Mouse (Mus musculus): ENCODE measurements around the gene Trip10. TPM values are rescaled to one million over a fixed set of nuclear protein-coding genes. Genes with fewer than 3 reads are reported as not detected.

Gene Trip10
- 26.2 and 27.1 TPM in 2 replicates for polyA plus RNA-seq (2016; fragmentation: Nextera tagmentation; extraction: Ambion mirVana)

- Histone ChIP-seq H3K27me3 (no peaks in the 10 kb centered on the region), H3K27ac (peak within 1 kb of the TSS; percentile 89), H3K36me3 (replicated peaks) (peaks cover 20% of the 10 kb centered on the region), H3K4me2 (peak within 1 kb of the TSS; percentile 85), H3K4me1 (peaks cover 36% of the 10 kb centered on the region), H3K9ac (peak within 1 kb of the TSS; percentile 70), H3K4me3 (replicated peaks) (peak within 1 kb of the TSS; percentile 62), H3K9me3 (no peaks in the 10 kb centered on the region)
- peak; percentile 55 for ATAC-seq (ENCODE audit: low FRiP score)
- WGBS: under 1% methylated on average over 49 of the region's 52 CpGs
Observed at GRCm38 (mm10) chr17:57249186-57250181, at the start of gene Trip10. Gene Trip10, plus strand, starts transcription at chr17:57249455.

- ATAC-seq (ENCODE audit: low FRiP score): no peak
- H3K4me2 ChIP-seq: no peak overlapping the region
Observed at GRCm38 (mm10) chr17:57201841-57202724, 47.2 kb upstream of the Trip10 start.

GRCm38 (mm10) chr17:57207938-57208337 is 41.3 kb upstream of the Trip10 start:
- no peaks in the 10 kb centered on the region for H3K9me3 ChIP-seq
- H3K27ac ChIP-seq: no peak overlapping the region
- H3K4me3 ChIP-seq (replicated peaks): no peak overlapping the region
- H3K4me2 ChIP-seq: no peak overlapping the region
- no peaks in the 10 kb centered on the region for H3K27me3 ChIP-seq
- ATAC-seq (ENCODE audit: low FRiP score): no peak
- WGBS: 92% methylated on average over 3 of the region's 3 CpGs
- H3K9ac ChIP-seq: no peak overlapping the region
- H3K4me1 ChIP-seq: no peaks in the 10 kb centered on the region
- no peaks in the 10 kb centered on the region for H3K36me3 ChIP-seq (replicated peaks)

More at GRCm38 (mm10) chr17:57201841-57202724, 47.2 kb upstream of the Trip10 start:
- Histone ChIP-seq H3K4me3 (replicated peaks) (no peak overlapping the region), H3K27me3 (0 out of 2 replicates have a peak, but pooled peaks cover 3% of the 10 kb centered on the region), H3K36me3 (replicated peaks) (no peaks in the 10 kb centered on the region), H3K9ac (no peak overlapping the region), H3K27ac (no peak overlapping the region), H3K9me3 (no peaks in the 10 kb centered on the region), H3K4me1 (no peaks in the 10 kb centered on the region)
- 90% methylated on average over 10 of the region's 10 CpGs for WGBS

GRCm38 (mm10) chr17:57209330-57209729 is 39.9 kb upstream of the Trip10 start:
- Histone ChIP-seq H3K4me1 (no peaks in the 10 kb centered on the region), H3K9me3 (no peaks in the 10 kb centered on the region), H3K27me3 (no peaks in the 10 kb centered on the region), H3K4me3 (replicated peaks) (no peak overlapping the region), H3K9ac (no peak overlapping the region), H3K27ac (no peak overlapping the region), H3K36me3 (replicated peaks) (no peaks in the 10 kb centered on the region), H3K4me2 (no peak overlapping the region)
- WGBS: 80% methylated on average over 4 of the region's 4 CpGs
- no peak for ATAC-seq (ENCODE audit: low FRiP score)

GRCm38 (mm10) chr17:57211501-57211900 is 37.8 kb upstream of the Trip10 start:
- ATAC-seq (ENCODE audit: low FRiP score): no peak
- Histone ChIP-seq H3K36me3 (replicated peaks) (no peaks in the 10 kb centered on the region), H3K4me1 (no peaks in the 10 kb centered on the region), H3K4me2 (no peak overlapping the region), H3K27ac (no peak overlapping the region), H3K27me3 (no peaks in the 10 kb centered on the region), H3K9ac (no peak overlapping the region), H3K4me3 (replicated peaks) (no peak overlapping the region), H3K9me3 (no peaks in the 10 kb centered on the region)
- 64% methylated on average over 9 of the region's 9 CpGs for WGBS

GRCm38 (mm10) chr17:57214676-57215387 is 34.4 kb upstream of the Trip10 start:
- no peak overlapping the region for H3K4me3 ChIP-seq (replicated peaks)
- H3K27ac ChIP-seq: no peak overlapping the region
- WGBS: 49% methylated on average over 13 of the region's 13 CpGs
- H3K9ac ChIP-seq: no peak overlapping the region
- ATAC-seq (ENCODE audit: low FRiP score): peak; percentile 76
- H3K4me2 ChIP-seq: no peak overlapping the region
- no peaks in the 10 kb centered on the region for H3K36me3 ChIP-seq (replicated peaks)
- H3K27me3 ChIP-seq: no peaks in the 10 kb centered on the region
- H3K9me3 ChIP-seq: no peaks in the 10 kb centered on the region
- 0 out of 2 replicates have a peak, but pooled peaks cover 5% of the 10 kb centered on the region for H3K4me1 ChIP-seq

- Histone ChIP-seq H3K27me3 (peaks cover 7% of the 10 kb centered on the region; the same call in 1 of the 2 replicates), H3K9me3 (no peaks in the 10 kb centered on the region), H3K4me3 (replicated peaks) (no peak overlapping the region), H3K4me2 (no peak overlapping the region), H3K9ac (no peak overlapping the region), H3K27ac (no peak overlapping the region), H3K36me3 (replicated peaks) (no peaks in the 10 kb centered on the region), H3K4me1 (0 out of 2 replicates have a peak, but pooled peaks cover 5% of the 10 kb centered on the region)
- ATAC-seq (ENCODE audit: low FRiP score): no peak
- 79% methylated on average over 12 of the region's 12 CpGs for WGBS
Observed at GRCm38 (mm10) chr17:57218335-57218900, 30.8 kb upstream of the Trip10 start.

- WGBS: 23% methylated on average over 11 of the region's 11 CpGs
- Histone ChIP-seq H3K4me2 (no peak overlapping the region), H3K36me3 (replicated peaks) (no peaks in the 10 kb centered on the region), H3K27me3 (peaks cover 9% of the 10 kb centered on the region; the same call in 1 of the 2 replicates), H3K4me3 (replicated peaks) (no peak overlapping the region), H3K4me1 (0 out of 2 replicates have a peak, but pooled peaks cover 5% of the 10 kb centered on the region), H3K27ac (no peak overlapping the region), H3K9me3 (no peaks in the 10 kb centered on the region), H3K9ac (no peak overlapping the region)
- no peak for ATAC-seq (ENCODE audit: low FRiP score)
Observed at GRCm38 (mm10) chr17:57219167-57219883, 29.9 kb upstream of the Trip10 start.

GRCm38 (mm10) chr17:57219884-57220207 is 29.4 kb upstream of the Trip10 start:
- Histone ChIP-seq H3K27ac (no peak overlapping the region), H3K4me2 (no peak overlapping the region), H3K36me3 (replicated peaks) (no peaks in the 10 kb centered on the region), H3K27me3 (peaks cover 13% of the 10 kb centered on the region; the same call in 1 of the 2 replicates), H3K4me1 (0 out of 2 replicates have a peak, but pooled peaks cover 5% of the 10 kb centered on the region), H3K4me3 (replicated peaks) (no peak overlapping the region), H3K9me3 (no peaks in the 10 kb centered on the region), H3K9ac (no peak overlapping the region)
- no peak for ATAC-seq (ENCODE audit: low FRiP score)
- WGBS: 18% methylated on average over 3 of the region's 3 CpGs

GRCm38 (mm10) chr17:57221911-57222310 is 27.3 kb upstream of the Trip10 start:
- ATAC-seq (ENCODE audit: low FRiP score): no peak
- H3K27me3 ChIP-seq: peaks cover 13% of the 10 kb centered on the region; the same call in 1 of the 2 replicates
- H3K4me2 ChIP-seq: no peak overlapping the region
- no peaks in the 10 kb centered on the region for H3K36me3 ChIP-seq (replicated peaks)
- H3K9ac ChIP-seq: no peak overlapping the region
- H3K4me1 ChIP-seq: 0 out of 2 replicates have a peak, but pooled peaks cover 5% of the 10 kb centered on the region
- H3K27ac ChIP-seq: no peak overlapping the region
- no peak overlapping the region for H3K4me3 ChIP-seq (replicated peaks)
- no peaks in the 10 kb centered on the region for H3K9me3 ChIP-seq
- 83% methylated on average over 4 of the region's 4 CpGs for WGBS

GRCm38 (mm10) chr17:57223313-57223712 is 25.9 kb upstream of the Trip10 start:
- H3K27ac ChIP-seq: no peak overlapping the region
- peaks cover 13% of the 10 kb centered on the region; the same call in 1 of the 2 replicates for H3K27me3 ChIP-seq
- no peak for ATAC-seq (ENCODE audit: low FRiP score)
- no peak overlapping the region for H3K4me2 ChIP-seq
- no peak overlapping the region for H3K9ac ChIP-seq
- H3K36me3 ChIP-seq (replicated peaks): no peaks in the 10 kb centered on the region
- 0 out of 2 replicates have a peak, but pooled peaks cover 5% of the 10 kb centered on the region for H3K4me1 ChIP-seq
- no peaks in the 10 kb centered on the region for H3K9me3 ChIP-seq
- 81% methylated on average over 9 of the region's 9 CpGs for WGBS
- no peak overlapping the region for H3K4me3 ChIP-seq (replicated peaks)
